Mouse (Mus musculus): ENCODE data around the gene Sart3. TPM values are rescaled to one million over a fixed set of nuclear protein-coding genes. Genes with fewer than 3 reads are reported as not detected.

Gene Sart3
- total RNA-seq, 1 experiment, result 78.0 TPM

DNA sequence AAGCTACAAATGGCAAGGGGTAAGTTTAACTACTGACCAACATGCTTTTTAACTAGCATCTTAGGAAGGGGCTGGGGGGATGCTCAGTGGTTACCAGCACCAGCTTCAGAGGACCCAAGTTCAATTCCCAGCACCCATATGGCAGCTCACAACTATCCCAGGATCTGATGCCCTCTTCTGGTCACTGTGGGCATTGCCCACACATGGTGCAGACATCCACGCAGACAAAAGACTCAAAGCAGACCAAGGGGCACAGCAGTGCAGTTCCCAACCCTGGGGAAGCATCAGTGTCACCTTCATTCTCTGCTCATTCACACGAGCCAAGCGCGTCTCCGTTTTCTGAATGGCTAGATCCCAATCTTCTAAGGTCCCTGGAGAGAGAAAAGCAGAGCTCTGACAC is 24.7 kb downstream of the Sart3 start:
- Histone ChIP-seq H3K9me3 (ENCODE audit: control insufficient read depth, insufficient read depth, low read depth, low read length) (no peaks in the 10 kb centered on the region), H3K36me3 (ENCODE audit: control insufficient read depth, insufficient read depth, low read length, poor library complexity, severe bottlenecking) (peaks cover 92% of the 10 kb centered on the region), H3K27ac (ENCODE audit: insufficient read depth, low read depth, low read length, poor library complexity, severe bottlenecking) (no peak overlapping the region), H3K9ac (ENCODE audit: insufficient read depth, low read depth, low read length, poor library complexity, severe bottlenecking) (no peak overlapping the region), H3K4me1 (ENCODE audit: control insufficient read depth in 2 of 2, insufficient read depth in 2 of 2, low read length in 2 of 2, poor library complexity in 1 of 2) (no peaks in the 10 kb centered on the region; a peak in 2 of 4 replicates), H3K4me3 (ENCODE audit: insufficient read depth in 1 of 2, low read depth in 1 of 2, low read length in 2 of 2, poor library complexity in 1 of 2, severe bottlenecking in 1 of 2) (no peak overlapping the region)
- DNase-seq (ENCODE audit: low read depth, low spot score), result no peak
- TF ChIP-seq CHD2 (IDR thresholded peaks at IDR 0.05; ENCODE audit: low read depth, low read length), result no peak
- TF ChIP-seq MAFK (IDR thresholded peaks at IDR 0.05; ENCODE audit: insufficient read depth, low read depth, low read length), result no peak
- TF ChIP-seq ZC3H11A (IDR thresholded peaks at IDR 0.05; ENCODE audit: borderline replicate concordance, low read depth, low read length), result 0 out of 2 replicates have a peak, but pooled peaks have one; percentile 13
- no peak for TF ChIP-seq ZNF384 (IDR thresholded peaks at IDR 0.05; ENCODE audit: low read depth, low read length)
- TF ChIP-seq HCFC1 (IDR thresholded peaks at IDR 0.05; ENCODE audit: borderline replicate concordance, insufficient read depth, low read length), result no peak
- in situ Hi-C loops (cut with MboI; ENCODE audit: low sequenced_read_pairs in 2 of 2, unreplicated experiment in 2 of 2), result no loop called here

DNA sequence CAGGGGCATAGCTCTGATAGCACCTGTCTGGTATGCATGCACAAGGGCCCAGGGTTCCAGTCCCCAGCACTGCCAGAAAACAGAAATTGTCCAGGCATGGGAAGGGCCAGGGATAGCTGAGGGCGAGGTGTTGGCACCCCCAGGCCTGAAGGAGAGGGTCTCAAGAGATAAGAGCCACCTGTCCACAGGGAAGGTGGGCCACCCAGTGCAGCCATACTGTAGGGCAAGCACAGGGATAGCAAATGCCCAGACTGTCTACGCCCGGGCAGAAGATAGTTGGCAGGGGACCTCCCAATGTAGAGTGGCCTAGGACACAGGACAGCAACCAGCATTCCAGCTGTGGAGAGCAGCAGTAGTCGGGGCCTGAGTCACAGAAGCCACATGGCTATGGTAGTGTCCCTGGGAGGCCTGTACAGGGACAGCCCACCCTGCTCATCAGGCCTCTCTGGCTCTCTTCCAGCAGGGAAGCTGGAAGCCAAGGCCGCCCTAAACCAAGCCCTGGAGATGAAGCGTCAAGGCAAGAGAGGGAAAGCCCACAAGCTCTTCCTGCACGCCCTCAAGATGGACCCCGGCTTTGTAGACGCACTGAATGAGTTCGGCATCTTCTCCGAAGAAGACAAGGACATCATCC is 34.6 kb downstream of the Sart3 start:
- H3K9me3 ChIP-seq (ENCODE audit: control insufficient read depth, insufficient read depth, low read depth, low read length), result no peaks in the 10 kb centered on the region

DNA sequence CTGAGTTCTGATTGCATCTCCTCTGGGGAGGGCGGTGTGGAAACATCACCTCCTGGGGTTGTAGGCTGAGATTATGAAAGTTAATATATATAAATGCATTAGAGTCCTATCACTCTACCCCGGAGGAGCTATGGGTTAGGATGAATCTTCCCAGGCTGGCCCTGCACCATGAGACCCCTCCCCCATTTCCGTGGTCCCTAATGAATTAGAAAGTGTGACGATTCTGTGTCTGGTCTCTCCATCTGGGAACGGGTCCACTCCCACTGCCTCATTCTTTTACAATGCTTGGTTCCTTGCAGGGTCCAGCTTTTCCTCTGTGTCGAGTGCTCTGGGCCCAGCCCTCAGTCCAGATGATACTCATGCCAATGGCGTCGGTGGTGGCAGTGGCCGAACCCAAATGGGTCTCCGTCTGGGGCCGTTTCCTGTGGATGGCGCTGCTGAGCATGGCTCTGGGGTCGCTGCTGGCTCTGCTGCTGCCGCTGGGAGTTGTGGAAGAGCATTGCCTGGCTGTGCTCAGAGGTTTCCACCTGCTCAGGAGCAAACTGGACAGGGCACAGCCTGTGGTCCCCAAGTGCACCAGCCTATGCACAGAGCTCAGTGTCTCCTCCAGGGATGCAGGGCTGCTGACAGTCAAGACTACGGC is 35.7 kb downstream of the Sart3 start:
- no peak overlapping the region for H3K27ac ChIP-seq (ENCODE audit: insufficient read depth, low read depth, low read length, poor library complexity, severe bottlenecking)
- TF ChIP-seq ZNF384 (IDR thresholded peaks at IDR 0.05; ENCODE audit: low read depth, low read length) (no peak), CHD2 (IDR thresholded peaks at IDR 0.05; ENCODE audit: low read depth, low read length) (no peak), MAFK (IDR thresholded peaks at IDR 0.05; ENCODE audit: insufficient read depth, low read depth, low read length) (no peak), ZC3H11A (IDR thresholded peaks at IDR 0.05; ENCODE audit: borderline replicate concordance, low read depth, low read length) (no peak), HCFC1 (IDR thresholded peaks at IDR 0.05; ENCODE audit: borderline replicate concordance, insufficient read depth, low read length) (no peak)
- no peaks in the 10 kb centered on the region for H3K9me3 ChIP-seq (ENCODE audit: control insufficient read depth, insufficient read depth, low read depth, low read length)
- in situ Hi-C loops (cut with MboI; ENCODE audit: low sequenced_read_pairs in 2 of 2, unreplicated experiment in 2 of 2), result no loop called here
- H3K4me3 ChIP-seq (ENCODE audit: insufficient read depth in 1 of 2, low read depth in 1 of 2, low read length in 2 of 2, poor library complexity in 1 of 2, severe bottlenecking in 1 of 2), result peak overlapping the region; percentile 88 to 97; a peak in 3 of 4 replicates
- H3K9ac ChIP-seq (ENCODE audit: insufficient read depth, low read depth, low read length, poor library complexity, severe bottlenecking), result peak overlapping the region; percentile 89; the same call in 1 of the 2 replicates
- peaks cover 0 to 9% of the 10 kb centered on the region in 2 experiments; a peak in 1 of 4 replicates for H3K4me1 ChIP-seq (ENCODE audit: control insufficient read depth in 2 of 2, insufficient read depth in 2 of 2, low read length in 2 of 2, poor library complexity in 1 of 2)
- peaks cover 20% of the 10 kb centered on the region for H3K36me3 ChIP-seq (ENCODE audit: control insufficient read depth, insufficient read depth, low read length, poor library complexity, severe bottlenecking)
- no peak for DNase-seq (ENCODE audit: low read depth, low spot score)

More for the DNA sequence above, 34.6 kb downstream of the Sart3 start:
- no peak overlapping the region for H3K4me3 ChIP-seq (ENCODE audit: insufficient read depth in 1 of 2, low read depth in 1 of 2, low read length in 2 of 2, poor library complexity in 1 of 2, severe bottlenecking in 1 of 2)
- peaks cover 0 to 9% of the 10 kb centered on the region in 2 experiments; a peak in 1 of 4 replicates for H3K4me1 ChIP-seq (ENCODE audit: control insufficient read depth in 2 of 2, insufficient read depth in 2 of 2, low read length in 2 of 2, poor library complexity in 1 of 2)
- no peak overlapping the region for H3K9ac ChIP-seq (ENCODE audit: insufficient read depth, low read depth, low read length, poor library complexity, severe bottlenecking)
- no peak overlapping the region for H3K27ac ChIP-seq (ENCODE audit: insufficient read depth, low read depth, low read length, poor library complexity, severe bottlenecking)
- in situ Hi-C loops (cut with MboI; ENCODE audit: low sequenced_read_pairs in 2 of 2, unreplicated experiment in 2 of 2), result no loop called here
- peaks cover 30% of the 10 kb centered on the region for H3K36me3 ChIP-seq (ENCODE audit: control insufficient read depth, insufficient read depth, low read length, poor library complexity, severe bottlenecking)
- no peak for TF ChIP-seq ZC3H11A (IDR thresholded peaks at IDR 0.05; ENCODE audit: borderline replicate concordance, low read depth, low read length)
- TF ChIP-seq HCFC1 (IDR thresholded peaks at IDR 0.05; ENCODE audit: borderline replicate concordance, insufficient read depth, low read length), result no peak
- no peak for TF ChIP-seq CHD2 (IDR thresholded peaks at IDR 0.05; ENCODE audit: low read depth, low read length)
- no peak for TF ChIP-seq ZNF384 (IDR thresholded peaks at IDR 0.05; ENCODE audit: low read depth, low read length)
- TF ChIP-seq MAFK (IDR thresholded peaks at IDR 0.05; ENCODE audit: insufficient read depth, low read depth, low read length), result no peak
- no peak for DNase-seq (ENCODE audit: low read depth, low spot score)

DNA sequence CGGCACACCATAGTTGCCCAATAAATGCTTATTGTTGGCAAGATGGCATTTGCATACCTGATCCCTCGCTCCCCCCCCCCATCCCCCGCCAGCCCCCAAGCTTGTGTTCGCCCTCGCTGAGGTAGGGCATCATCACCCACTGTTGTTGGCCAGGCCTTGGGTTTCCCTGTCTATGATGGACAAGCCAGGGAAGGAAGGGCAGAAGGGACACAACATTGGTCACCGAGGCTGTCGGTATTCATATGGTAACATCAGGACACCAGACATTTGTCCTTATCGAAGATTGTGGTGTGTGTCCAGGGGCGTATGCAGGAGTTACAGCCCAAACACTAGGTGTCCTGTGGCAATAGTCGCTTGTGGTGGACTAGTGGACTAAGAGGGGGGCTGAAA is 36.2 kb downstream of the Sart3 start:
- DNase-seq (ENCODE audit: low read depth, low spot score), result no peak
- Histone ChIP-seq H3K27ac (ENCODE audit: insufficient read depth, low read depth, low read length, poor library complexity, severe bottlenecking) (peak overlapping the region; percentile 85; the same call in 1 of the 2 replicates), H3K9ac (ENCODE audit: insufficient read depth, low read depth, low read length, poor library complexity, severe bottlenecking) (peak overlapping the region; percentile 89), H3K4me3 (ENCODE audit: insufficient read depth in 1 of 2, low read depth in 1 of 2, low read length in 2 of 2, poor library complexity in 1 of 2, severe bottlenecking in 1 of 2) (peak overlapping the region; percentile 88 to 97), H3K9me3 (ENCODE audit: control insufficient read depth, insufficient read depth, low read depth, low read length) (no peaks in the 10 kb centered on the region), H3K4me1 (ENCODE audit: control insufficient read depth in 2 of 2, insufficient read depth in 2 of 2, low read length in 2 of 2, poor library complexity in 1 of 2) (peaks cover 0 to 9% of the 10 kb centered on the region in 2 experiments; a peak in 1 of 4 replicates), H3K36me3 (ENCODE audit: control insufficient read depth, insufficient read depth, low read length, poor library complexity, severe bottlenecking) (peaks cover 16% of the 10 kb centered on the region)
- in situ Hi-C loops (cut with MboI; ENCODE audit: low sequenced_read_pairs in 2 of 2, unreplicated experiment in 2 of 2), result no loop called here
- TF ChIP-seq CHD2 (IDR thresholded peaks at IDR 0.05; ENCODE audit: low read depth, low read length) (no peak), ZC3H11A (IDR thresholded peaks at IDR 0.05; ENCODE audit: borderline replicate concordance, low read depth, low read length) (no peak), HCFC1 (IDR thresholded peaks at IDR 0.05; ENCODE audit: borderline replicate concordance, insufficient read depth, low read length) (no peak), ZNF384 (IDR thresholded peaks at IDR 0.05; ENCODE audit: low read depth, low read length) (no peak), MAFK (IDR thresholded peaks at IDR 0.05; ENCODE audit: insufficient read depth, low read depth, low read length) (no peak)

Measured in ES-E14 (cell line).